Mouse (Mus musculus) hindbrain, postnatal 0 days (tissue): ENCODE results near the gene Rapgef2. TPM values are rescaled to one million over a fixed set of nuclear protein-coding genes. Genes with fewer than 3 reads are reported as not detected.

ENCODE experiments used
- ATAC-seq: fragments of 200-750 bp; cut with Nextera tagmentation; 2 replicates; pipeline ENCODE4 v1.8.0; 2017; ENCODE audit warnings: mild to moderate bottlenecking, moderate TSS enrichment, moderate library complexity
- DNase-seq: peaks from one replicate; pipeline ENCODE4 v3.0.0-alpha.2; 2015; ENCODE audit warnings: low spot score
- H3K27ac ChIP-seq: fragments of 300-500 bp; sonication (generic); 2 replicates; pipeline ENCODE4 v1.5.1; 2014; ENCODE audit warnings: mild to moderate bottlenecking
- H3K27me3 ChIP-seq: fragments of 300-500 bp; sonication (generic); 2 replicates; pipeline ENCODE4 v1.6.1; 2014; ENCODE audit warnings: low read length, mixed read lengths; ENCODE audit not compliant: insufficient read depth
- H3K36me3 ChIP-seq: fragments of 300-500 bp; sonication (generic); 2 replicates; pipeline ENCODE4 v1.6.1; 2014; ENCODE audit warnings: low read length, mixed read lengths; ENCODE audit not compliant: insufficient read depth
- H3K4me1 ChIP-seq: fragments of 300-500 bp; sonication (generic); 2 replicates; pipeline ENCODE4 v1.6.1; 2014; ENCODE audit warnings: antibody characterized with exemption, low read length, mixed read lengths; ENCODE audit not compliant: insufficient read depth
- H3K4me2 ChIP-seq: fragments of 300-500 bp; sonication (generic); 2 replicates; pipeline ENCODE4 v1.6.1; 2014; ENCODE audit warnings: low read depth, mild to moderate bottlenecking, low read length, moderate library complexity, mixed read lengths
- H3K4me3 ChIP-seq: fragments of 300-500 bp; sonication (generic); 2 replicates; pipeline ENCODE4 v1.5.1; 2014; ENCODE audit warnings: low read length
- H3K9ac ChIP-seq: fragments of 300-500 bp; sonication (generic); replicated peaks from 2 replicates; pipeline ENCODE4 v1.6.1; 2014; ENCODE audit warnings: mild to moderate bottlenecking, low read length, moderate library complexity, mixed read lengths
- H3K9me3 ChIP-seq: fragments of 300-500 bp; sonication (generic); 2 replicates; pipeline ENCODE4 v1.6.1; 2016; ENCODE audit warnings: low read length, mixed read lengths
- CTCF ChIP-seq: IDR thresholded peaks from 2 replicates; pipeline ENCODE4 v1.5.1; 2016; ENCODE audit warnings: antibody characterized with exemption, control low read depth, low read depth
- WGBS: fragments of 180-500 bp; shearing (Covaris S2); extraction: QIAGEN DNeasy Blood & Tissue Kit; methylation state at CpG from one replicate; pipeline ENCODE4 v1.1.7; 2014; 5-methylcytosine and 5-hydroxymethylcytosine counted together
- polyA plus RNA-seq: library from polyadenylated mRNA; unstranded; fragments of >200 nt; fragmentation: Nextera tagmentation; extraction: Ambion mirVana; gene quantifications from 2 replicates; pipeline ENCODE4 v1.2.1, GENCODE M21; 2015
- total RNA-seq: library from RNA; depleted of rRNA; stranded (reverse); fragments of >200 nt; gene quantifications from 2 replicates; pipeline ENCODE4 v1.2.3, GENCODE M21; 2014

The Rapgef2 gene
- total and polyA plus RNA-seq, 2 experiments from 2014 or later = 8.8 to 49.8 TPM

DNA sequence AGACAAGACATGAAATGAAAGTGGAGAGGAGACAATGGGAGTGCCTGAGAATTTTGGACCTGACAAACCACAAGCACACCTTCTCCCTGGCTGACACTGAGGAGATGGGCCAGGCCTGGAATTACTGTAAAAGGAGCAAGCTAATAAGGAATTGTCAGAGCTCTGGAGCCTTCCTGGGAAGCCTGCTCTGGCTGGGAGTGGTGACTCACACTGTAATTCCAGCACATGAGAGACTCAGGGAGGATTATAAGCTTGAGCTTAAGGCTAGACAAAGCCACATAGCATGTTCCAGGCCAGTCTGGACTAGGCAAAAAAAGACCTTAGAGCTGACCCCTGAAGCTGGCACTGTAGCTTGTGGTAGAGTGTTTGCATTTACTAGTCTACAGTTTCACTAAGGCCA is 25.6 kb upstream of the Rapgef2 start:
- TF ChIP-seq CTCF = no peak
- no peak for ATAC-seq
- H3K4me1 ChIP-seq = 0 out of 2 replicates have a peak, but pooled peaks cover 6% of the 10 kb centered on the region

DNA sequence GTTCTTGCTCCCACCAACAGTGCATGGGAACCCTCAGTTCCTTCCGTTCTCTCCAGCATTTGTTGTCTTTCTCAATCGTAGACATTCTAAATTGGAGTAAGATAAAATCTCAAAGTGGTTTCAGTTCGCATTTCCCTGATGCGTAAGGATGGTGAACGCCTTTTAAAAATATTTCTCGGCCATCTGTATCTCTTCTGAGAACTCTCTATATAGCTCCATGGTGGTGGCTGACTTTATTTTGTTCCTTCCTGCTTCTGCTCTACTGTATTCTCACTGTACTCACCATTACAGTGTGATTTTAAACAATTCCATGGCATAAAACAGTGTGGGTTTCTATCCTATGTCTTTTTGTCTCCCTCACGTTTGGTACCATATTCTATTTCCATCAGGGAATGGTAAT is 23.9 kb upstream of the Rapgef2 start:
- DNase-seq = no peak
- 85% methylated on average over 7 of the region's 7 CpGs for WGBS
- ATAC-seq = no peak
- H3K9me3 ChIP-seq = no peaks in the 10 kb centered on the region
- TF ChIP-seq CTCF = no peak
- no peak overlapping the region for H3K4me2 ChIP-seq
- no peak overlapping the region for H3K4me3 ChIP-seq
- 0 out of 2 replicates have a peak, but pooled peaks cover 6% of the 10 kb centered on the region for H3K4me1 ChIP-seq
- no peak overlapping the region for H3K9ac ChIP-seq
- H3K36me3 ChIP-seq = no peaks in the 10 kb centered on the region
- no peaks in the 10 kb centered on the region for H3K27me3 ChIP-seq
- H3K27ac ChIP-seq = no peak overlapping the region

More for the DNA sequence above, 25.6 kb upstream of the Rapgef2 start:
- Histone ChIP-seq H3K9me3 (no peaks in the 10 kb centered on the region), H3K9ac (no peak overlapping the region), H3K27me3 (no peaks in the 10 kb centered on the region), H3K4me3 (no peak overlapping the region), H3K27ac (no peak overlapping the region), H3K4me2 (no peak overlapping the region), H3K36me3 (no peaks in the 10 kb centered on the region)
- no peak for DNase-seq

- H3K4me3 ChIP-seq = no peak overlapping the region
- no peak overlapping the region for H3K9ac ChIP-seq
- DNase-seq = no peak
- H3K9me3 ChIP-seq = no peaks in the 10 kb centered on the region
- no peak for ATAC-seq
- TF ChIP-seq CTCF = no peak
- no peaks in the 10 kb centered on the region for H3K4me1 ChIP-seq
- H3K27ac ChIP-seq = no peak overlapping the region
- H3K27me3 ChIP-seq = no peaks in the 10 kb centered on the region
- no peak overlapping the region for H3K4me2 ChIP-seq
- 90% methylated on average over 4 of the region's 4 CpGs for WGBS
- no peaks in the 10 kb centered on the region for H3K36me3 ChIP-seq
Observed at GRCm38 (mm10) chr3:79308605-79309004, 22.3 kb upstream of the Rapgef2 start.

DNA sequence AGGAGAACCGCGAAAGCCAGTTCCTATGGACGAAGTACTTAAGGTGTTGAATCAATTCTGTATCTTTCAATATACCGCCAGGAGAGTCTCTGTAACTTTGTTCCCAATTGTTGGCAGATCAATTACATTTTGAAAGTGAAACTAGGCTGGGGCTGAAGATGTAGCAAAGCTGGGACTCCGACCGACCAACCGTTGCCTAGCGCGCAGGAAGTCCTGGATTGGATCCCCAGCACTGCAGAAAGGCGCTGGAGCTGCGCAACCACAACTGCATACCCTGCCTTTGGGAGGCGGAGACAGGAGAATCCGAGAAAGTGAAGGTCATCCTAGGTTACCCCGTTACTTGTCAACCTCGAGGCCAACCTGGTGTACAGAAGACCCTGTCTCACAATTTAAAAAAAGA is 13.1 kb upstream of the Rapgef2 start:
- WGBS = 85% methylated on average over 15 of the region's 15 CpGs
- Histone ChIP-seq H3K4me3 (no peak overlapping the region), H3K27me3 (no peaks in the 10 kb centered on the region), H3K27ac (no peak overlapping the region), H3K9ac (no peak overlapping the region), H3K4me1 (no peaks in the 10 kb centered on the region), H3K9me3 (no peaks in the 10 kb centered on the region), H3K4me2 (no peak overlapping the region), H3K36me3 (no peaks in the 10 kb centered on the region)
- DNase-seq (no peak), ATAC-seq (no peak)
- TF ChIP-seq CTCF = no peak

- no peak for TF ChIP-seq CTCF
- Histone ChIP-seq H3K4me1 (no peaks in the 10 kb centered on the region), H3K27me3 (no peaks in the 10 kb centered on the region), H3K4me3 (no peak overlapping the region), H3K27ac (no peak overlapping the region), H3K9me3 (no peaks in the 10 kb centered on the region), H3K36me3 (no peaks in the 10 kb centered on the region), H3K4me2 (no peak overlapping the region), H3K9ac (no peak overlapping the region)
- ATAC-seq (no peak), DNase-seq (no peak)
- 80% methylated on average over 4 of the region's 4 CpGs for WGBS
Observed at GRCm38 (mm10) chr3:79297281-79297680, 11.0 kb upstream of the Rapgef2 start.

DNA sequence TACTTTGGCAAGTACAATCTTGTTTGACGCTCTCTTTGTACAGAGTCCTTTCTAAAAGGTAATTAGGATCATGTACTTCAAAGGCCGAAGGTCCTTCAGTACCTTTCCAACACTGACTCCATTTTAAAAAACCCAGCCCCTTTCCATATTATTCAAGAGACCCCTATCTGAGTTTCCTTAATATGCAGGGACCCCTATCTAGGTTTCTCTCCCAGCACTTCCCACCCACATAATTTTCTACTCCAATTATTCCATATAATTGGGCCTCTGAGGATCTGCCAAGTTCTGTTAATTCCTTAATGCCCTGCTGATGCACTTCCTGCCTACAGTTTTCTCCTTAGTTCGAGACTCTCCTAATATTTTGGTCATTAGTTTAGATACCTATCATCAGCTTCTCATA is 10.3 kb upstream of the Rapgef2 start:
- Histone ChIP-seq H3K9ac (no peak overlapping the region), H3K27me3 (no peaks in the 10 kb centered on the region), H3K4me3 (no peak overlapping the region), H3K36me3 (no peaks in the 10 kb centered on the region), H3K9me3 (no peaks in the 10 kb centered on the region), H3K27ac (no peak overlapping the region), H3K4me1 (no peaks in the 10 kb centered on the region), H3K4me2 (no peak overlapping the region)
- ATAC-seq (no peak), DNase-seq (no peak)
- no peak for TF ChIP-seq CTCF
- WGBS = 76% methylated on average over 3 of the region's 3 CpGs

GRCm38 (mm10) chr3:79296049-79296448 is 9.7 kb upstream of the Rapgef2 start:
- Histone ChIP-seq H3K27me3 (no peaks in the 10 kb centered on the region), H3K4me2 (no peak overlapping the region), H3K36me3 (no peaks in the 10 kb centered on the region), H3K4me3 (no peak overlapping the region), H3K27ac (no peak overlapping the region), H3K4me1 (no peaks in the 10 kb centered on the region), H3K9ac (no peak overlapping the region), H3K9me3 (no peaks in the 10 kb centered on the region)
- peak; percentile 19; the same call in 1 of the 2 replicates for TF ChIP-seq CTCF
- no peak for ATAC-seq
- WGBS = 74% methylated on average over 5 of the region's 5 CpGs
- no peak for DNase-seq
